Mouse (Mus musculus) megakaryocyte progenitor cell, adult 5-6 weeks (primary cell): ENCODE data around the gene Tbcd. TPM values are rescaled to one million over a fixed set of nuclear protein-coding genes. Genes with fewer than 3 reads are reported as not detected.
A peak's percentile ranks its signal among the peaks of the same experiment; 100 is the strongest.

Source experiments
- ATAC-seq: replicated peaks from 2 replicates; pipeline ENCODE4 v1.8.0; 2016; ENCODE audit warnings: mild to moderate bottlenecking, moderate TSS enrichment, inconsistent platforms; ENCODE audit not compliant: poor library complexity
- total RNA-seq, 2 experiments: library from RNA; stranded (forward) in 1 of 2; stranded (reverse) in 1 of 2; fragments of 157-497, 149-512 nt in 1 of 2; fragments of 200-1000 nt in 1 of 2; gene quantifications; 2 replicates each; pipeline versions ENCODE4 v1.2.3 to v1.2.4; 2015 to 2017

Tbcd gene
- total RNA-seq, 2 experiments from 2014 or later: 32.7 to 54.1 TPM

GRCm38 (mm10) chr11:121475699-121476415, 24.1 kb downstream of the Tbcd start:
- ATAC-seq: peak; percentile 76

- ATAC-seq: peak; percentile 54
These were observed 27.9 kb downstream of the Tbcd start for GRCm38 (mm10) chr11:121479476-121480203.

GRCm38 (mm10) chr11:121481129-121481528, 29.4 kb downstream of the Tbcd start:
- no peak for ATAC-seq

GRCm38 (mm10) chr11:121485882-121486281, 34.1 kb downstream of the Tbcd start:
- ATAC-seq: peak; percentile 76

- no peak for ATAC-seq
These were observed 38.9 kb downstream of the Tbcd start for GRCm38 (mm10) chr11:121490651-121491050.

- ATAC-seq: no peak
These were observed 48.8 kb downstream of the Tbcd start for GRCm38 (mm10) chr11:121500595-121500994.

- peak; percentile 69 for ATAC-seq
These were observed 49.8 kb downstream of the Tbcd start for GRCm38 (mm10) chr11:121501525-121501924.

- ATAC-seq: no peak
These were observed 50.5 kb downstream of the Tbcd start for GRCm38 (mm10) chr11:121502000-121502860.

- no peak for ATAC-seq
These were observed 56.7 kb downstream of the Tbcd start for GRCm38 (mm10) chr11:121508478-121508877.

- no peak for ATAC-seq
These were observed 58.9 kb downstream of the Tbcd start for GRCm38 (mm10) chr11:121510512-121511246.

- ATAC-seq: no peak
These were observed 61.3 kb downstream of the Tbcd start for GRCm38 (mm10) chr11:121512896-121513572.

GRCm38 (mm10) chr11:121515996-121516395, 64.2 kb downstream of the Tbcd start:
- ATAC-seq: peak; percentile 21

- ATAC-seq: no peak
These were observed 65.2 kb downstream of the Tbcd start for GRCm38 (mm10) chr11:121516906-121517305.

- ATAC-seq: peak; percentile 68
These were observed 66.1 kb downstream of the Tbcd start for GRCm38 (mm10) chr11:121517687-121518465.

- ATAC-seq: no peak
These were observed 67.4 kb downstream of the Tbcd start, which contains the start of gene Zfp750 for GRCm38 (mm10) chr11:121519131-121519530. Gene Zfp750 (minus strand): TSS chr11:121519333.

- ATAC-seq: no peak
These were observed 68.0 kb downstream of the Tbcd start for GRCm38 (mm10) chr11:121519703-121520102.

GRCm38 (mm10) chr11:121520761-121521160, 69.0 kb downstream of the Tbcd start:
- peak; percentile 24; the same call in 1 of the 2 replicates for ATAC-seq

GRCm38 (mm10) chr11:121522156-121522762, 70.5 kb downstream of the Tbcd start:
- ATAC-seq: peak; percentile 24

GRCm38 (mm10) chr11:121524191-121524590, 72.4 kb downstream of the Tbcd start:
- no peak for ATAC-seq
